Mouse (Mus musculus) hindbrain, embryonic 13.5 days (tissue): ENCODE results near the gene Mink1. TPM values are rescaled to one million over a fixed set of nuclear protein-coding genes. Genes with fewer than 3 reads are reported as not detected.
"Not testable (repeated sequence)": the region's sequence is repeated elsewhere in the genome, so short reads cannot be mapped to it uniquely, and the experiment has no call there.

Experiments
- ATAC-seq: fragments of 200-750 bp; cut with Nextera tagmentation; 2 replicates; pipeline ENCODE4 v1.8.0; 2017; ENCODE audit warnings: moderate TSS enrichment; ENCODE audit not compliant: low FRiP score
- H3K27ac ChIP-seq: fragments of 300-500 bp; sonication (generic); 2 replicates; pipeline ENCODE4 v1.5.1; 2015; ENCODE audit warnings: inconsistent platforms, mild to moderate bottlenecking, moderate library complexity
- H3K27me3 ChIP-seq: fragments of 300-500 bp; sonication (generic); 2 replicates; pipeline ENCODE4 v1.6.1; 2015; ENCODE audit warnings: mild to moderate bottlenecking, inconsistent platforms
- H3K36me3 ChIP-seq: fragments of 300-500 bp; sonication (generic); 2 replicates; pipeline ENCODE4 v1.6.1; 2015; ENCODE audit warnings: mild to moderate bottlenecking, inconsistent platforms
- H3K4me1 ChIP-seq: fragments of 300-500 bp; sonication (generic); replicated peaks from 2 replicates; pipeline ENCODE4 v1.6.1; 2015; ENCODE audit warnings: inconsistent platforms
- H3K4me2 ChIP-seq: fragments of 300-500 bp; sonication (generic); 2 replicates; pipeline ENCODE4 v1.6.1; 2015; ENCODE audit warnings: inconsistent platforms, mild to moderate bottlenecking, moderate library complexity
- H3K4me3 ChIP-seq: fragments of 300-500 bp; sonication (generic); 2 replicates; pipeline ENCODE4 v1.5.1; 2015; ENCODE audit warnings: mild to moderate bottlenecking, inconsistent platforms
- H3K9ac ChIP-seq: fragments of 300-500 bp; sonication (generic); 2 replicates; pipeline ENCODE4 v1.6.1; 2015; ENCODE audit warnings: mild to moderate bottlenecking, inconsistent platforms
- H3K9me3 ChIP-seq: fragments of 300-500 bp; sonication (generic); 2 replicates; pipeline ENCODE4 v1.6.1; 2016; ENCODE audit warnings: inconsistent platforms
- whole genome bisulfite sequencing: fragments of 180-500 bp; shearing (Covaris S2); methylation state at CpG from one replicate; pipeline ENCODE4 v1.1.7; 2015; 5-methylcytosine and 5-hydroxymethylcytosine counted together
- polyA plus RNA-seq: library from polyadenylated mRNA; unstranded; fragments of >200 nt; fragmentation: Nextera tagmentation; extraction: Ambion mirVana; gene quantifications from 2 replicates; pipeline ENCODE4 v1.2.1, GENCODE M21; 2015

Gene Mink1
- polyA plus RNA-seq, 1 experiment from 2014 or later, result 14.2 TPM

GRCm38 (mm10) chr11:70526211-70526610 is 36.5 kb upstream of the Mink1 start:
- peak overlapping the region; percentile 80 for H3K9ac ChIP-seq
- peak overlapping the region; percentile 75 for H3K4me2 ChIP-seq
- ATAC-seq, result no peak
- WGBS, result 89% methylated on average over 12 of the region's 12 CpGs
- peaks cover 12% of the 10 kb centered on the region for H3K4me1 ChIP-seq
- H3K4me3 ChIP-seq, result peak overlapping the region; percentile 55
- peaks cover 36% of the 10 kb centered on the region for H3K36me3 ChIP-seq
- no peaks in the 10 kb centered on the region for H3K27me3 ChIP-seq
- no peaks in the 10 kb centered on the region for H3K9me3 ChIP-seq
- no peak overlapping the region for H3K27ac ChIP-seq

GRCm38 (mm10) chr11:70528610-70529009 is 34.1 kb upstream of the Mink1 start:
- Histone ChIP-seq H3K9me3 (no peaks in the 10 kb centered on the region), H3K27ac (no peak overlapping the region), H3K4me3 (no peak overlapping the region), H3K27me3 (no peaks in the 10 kb centered on the region), H3K4me2 (no peak overlapping the region), H3K36me3 (peaks cover 36% of the 10 kb centered on the region), H3K4me1 (peaks cover 12% of the 10 kb centered on the region), H3K9ac (no peak overlapping the region)
- no peak for ATAC-seq
- 87% methylated on average over 7 of the region's 7 CpGs for WGBS

- not testable (repeated sequence) for H3K27me3 ChIP-seq, H3K9me3 ChIP-seq, H3K9ac ChIP-seq, H3K4me1 ChIP-seq, H3K27ac ChIP-seq, H3K4me3 ChIP-seq, ATAC-seq, H3K4me2 ChIP-seq
- H3K36me3 ChIP-seq, result peaks cover 36% of the 10 kb centered on the region
- 78% methylated on average over 2 of the region's 2 CpGs for WGBS
Measured at GRCm38 (mm10) chr11:70531065-70531464, 31.6 kb upstream of the Mink1 start.

GRCm38 (mm10) chr11:70532839-70533238 is 29.8 kb upstream of the Mink1 start, which contains the start of gene Gm40193:
Gene Gm40193, minus strand, starts transcription at chr11:70532939.
- 84% methylated on average over 6 of the region's 6 CpGs for WGBS
- no peak within 1 kb of the TSS for H3K4me3 ChIP-seq

GRCm38 (mm10) chr11:70539423-70539822 is 23.3 kb upstream of the Mink1 start:
- Histone ChIP-seq H3K27me3 (peaks cover 34% of the 10 kb centered on the region), H3K36me3 (no peaks in the 10 kb centered on the region), H3K4me1 (peaks cover 11% of the 10 kb centered on the region), H3K4me3 (peak overlapping the region; percentile 58), H3K9ac (peak overlapping the region; percentile 75), H3K4me2 (peak overlapping the region; percentile 76), H3K9me3 (no peaks in the 10 kb centered on the region), H3K27ac (no peak overlapping the region)
- WGBS, result 20% methylated on average over 9 of the region's 9 CpGs
- ATAC-seq, result no peak

More at GRCm38 (mm10) chr11:70532839-70533238, 29.8 kb upstream of the Mink1 start, which contains the start of gene Gm40193:
- peaks cover 19% of the 10 kb centered on the region for H3K36me3 ChIP-seq
- H3K9ac ChIP-seq, result 0 out of 2 replicates have a peak within 1 kb of the TSS, but pooled peaks have one; percentile 3
- 0 out of 2 replicates have a peak, but pooled peaks cover 3% of the 10 kb centered on the region for H3K27me3 ChIP-seq
- no peaks in the 10 kb centered on the region for H3K4me1 ChIP-seq
- H3K9me3 ChIP-seq, result no peaks in the 10 kb centered on the region
- no peak within 1 kb of the TSS for H3K27ac ChIP-seq
- ATAC-seq, result no peak
- no peak within 1 kb of the TSS for H3K4me2 ChIP-seq

GRCm38 (mm10) chr11:70539877-70540587 is 22.6 kb upstream of the Mink1 start, which contains the start of gene Pld2:
Gene Pld2, plus strand, starts transcription at chr11:70540064.
- Histone ChIP-seq H3K4me2 (peak within 1 kb of the TSS; percentile 76), H3K4me1 (peaks cover 11% of the 10 kb centered on the region), H3K9me3 (no peaks in the 10 kb centered on the region), H3K36me3 (no peaks in the 10 kb centered on the region), H3K9ac (peak within 1 kb of the TSS; percentile 75), H3K27ac (no peak within 1 kb of the TSS), H3K4me3 (peak within 1 kb of the TSS; percentile 58), H3K27me3 (peaks cover 34% of the 10 kb centered on the region)
- under 1% methylated on average over 55 of the region's 65 CpGs for WGBS
- ATAC-seq, result peak; percentile 92

- Histone ChIP-seq H3K4me2 (peak overlapping the region; percentile 76), H3K27ac (no peak overlapping the region; the same call in 1 of the 2 replicates), H3K9ac (peak overlapping the region; percentile 75; the same call in 1 of the 2 replicates), H3K4me1 (peaks cover 11% of the 10 kb centered on the region), H3K9me3 (no peaks in the 10 kb centered on the region), H3K36me3 (no peaks in the 10 kb centered on the region), H3K27me3 (peaks cover 34% of the 10 kb centered on the region), H3K4me3 (peak overlapping the region; percentile 58)
- 91% methylated on average over 7 of the region's 7 CpGs for WGBS
- ATAC-seq, result no peak
Measured at GRCm38 (mm10) chr11:70540928-70541327, 21.8 kb upstream of the Mink1 start.

GRCm38 (mm10) chr11:70541415-70541814 is 21.3 kb upstream of the Mink1 start:
- no peak for ATAC-seq
- peaks cover 11% of the 10 kb centered on the region for H3K4me1 ChIP-seq
- no peaks in the 10 kb centered on the region for H3K36me3 ChIP-seq
- peak overlapping the region; percentile 58 for H3K4me3 ChIP-seq
- H3K9me3 ChIP-seq, result no peaks in the 10 kb centered on the region
- H3K27me3 ChIP-seq, result peaks cover 34% of the 10 kb centered on the region
- H3K9ac ChIP-seq, result no peak overlapping the region
- H3K4me2 ChIP-seq, result peak overlapping the region; percentile 76
- 67% methylated on average over 5 of the region's 5 CpGs for WGBS
- no peak overlapping the region; the same call in 1 of the 2 replicates for H3K27ac ChIP-seq

- Histone ChIP-seq H3K9me3 (no peaks in the 10 kb centered on the region), H3K9ac (no peak overlapping the region), H3K36me3 (no peaks in the 10 kb centered on the region), H3K27me3 (peaks cover 24% of the 10 kb centered on the region), H3K4me3 (no peak overlapping the region), H3K27ac (no peak overlapping the region), H3K4me2 (no peak overlapping the region), H3K4me1 (peaks cover 11% of the 10 kb centered on the region)
- no peak for ATAC-seq
- 75% methylated on average over 7 of the region's 7 CpGs for WGBS
Measured at GRCm38 (mm10) chr11:70544496-70544895, 18.2 kb upstream of the Mink1 start.

- Histone ChIP-seq H3K4me3 (no peak overlapping the region), H3K4me1 (peaks cover 7% of the 10 kb centered on the region), H3K27me3 (peaks cover 10% of the 10 kb centered on the region; the same call in 1 of the 2 replicates), H3K9me3 (no peaks in the 10 kb centered on the region), H3K36me3 (no peaks in the 10 kb centered on the region), H3K27ac (no peak overlapping the region), H3K4me2 (no peak overlapping the region), H3K9ac (no peak overlapping the region)
- no peak for ATAC-seq
- WGBS, result 89% methylated on average over 8 of the region's 8 CpGs
Measured at GRCm38 (mm10) chr11:70551526-70551925, 11.2 kb upstream of the Mink1 start.

GRCm38 (mm10) chr11:70553940-70554339 is 8.7 kb upstream of the Mink1 start:
- Histone ChIP-seq H3K4me2 (no peak overlapping the region), H3K4me3 (no peak overlapping the region), H3K36me3 (0 out of 2 replicates have a peak, but pooled peaks cover 3% of the 10 kb centered on the region), H3K27ac (no peak overlapping the region), H3K9ac (no peak overlapping the region), H3K27me3 (peaks cover 10% of the 10 kb centered on the region; the same call in 1 of the 2 replicates), H3K9me3 (no peaks in the 10 kb centered on the region), H3K4me1 (peaks cover 7% of the 10 kb centered on the region)
- WGBS, result 25% methylated on average over 6 of the region's 7 CpGs
- no peak for ATAC-seq

GRCm38 (mm10) chr11:70557545-70557944 is 5.1 kb upstream of the Mink1 start:
- Histone ChIP-seq H3K4me2 (no peak overlapping the region), H3K27ac (no peak overlapping the region), H3K9me3 (no peaks in the 10 kb centered on the region), H3K4me1 (peaks cover 15% of the 10 kb centered on the region), H3K27me3 (0 out of 2 replicates have a peak, but pooled peaks cover 6% of the 10 kb centered on the region), H3K4me3 (no peak overlapping the region), H3K9ac (no peak overlapping the region), H3K36me3 (0 out of 2 replicates have a peak, but pooled peaks cover 3% of the 10 kb centered on the region)
- ATAC-seq, result no peak
- WGBS, result 97% methylated on average over 9 of the region's 9 CpGs
